Mouse (Mus musculus) adrenal gland, adult 8-10 months (tissue): Measurements from ENCODE around the gene Gm10260. TPM values are rescaled to one million over a fixed set of nuclear protein-coding genes. Genes with fewer than 3 reads are reported as not detected.

Experiments
- DNase-seq: peaks from one replicate; pipeline ENCODE4 v3.0.0; 2022
- total RNA-seq, 4 experiments: library from RNA; stranded (reverse); gene quantifications; 2 replicates each; pipeline ENCODE4 v1.2.4; 2022

Gm10260 gene
- total RNA-seq: 100 to 1,000 TPM; 177 to 191 (median 185) TPM

GRCm38 (mm10) chr13:97760532-97760931 is at the start of gene Gm10260:
Gene Gm10260, minus strand, starts transcription at chr13:97760632.
- no peak for DNase-seq

DNA sequence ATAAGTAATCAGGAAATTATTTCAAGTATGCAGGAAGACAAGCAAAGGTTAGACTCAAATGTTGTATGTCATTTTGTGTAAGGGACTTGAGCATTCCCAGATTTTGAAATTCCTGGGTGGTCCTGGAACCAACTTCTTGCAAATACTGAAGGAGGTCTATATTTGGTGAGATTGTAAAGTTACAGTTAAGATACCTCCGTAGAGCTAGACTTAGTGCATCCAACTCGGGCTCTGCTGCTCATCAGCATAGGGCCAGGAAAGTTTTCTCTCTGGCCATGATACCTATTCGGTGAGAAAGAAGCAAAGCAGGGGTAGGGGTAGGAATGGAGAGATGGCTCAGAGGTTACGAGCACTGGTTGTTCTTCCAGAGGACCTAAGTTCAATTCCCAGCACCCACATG is 49.4 kb upstream of the Gm10260 start:
- no peak for DNase-seq

DNA sequence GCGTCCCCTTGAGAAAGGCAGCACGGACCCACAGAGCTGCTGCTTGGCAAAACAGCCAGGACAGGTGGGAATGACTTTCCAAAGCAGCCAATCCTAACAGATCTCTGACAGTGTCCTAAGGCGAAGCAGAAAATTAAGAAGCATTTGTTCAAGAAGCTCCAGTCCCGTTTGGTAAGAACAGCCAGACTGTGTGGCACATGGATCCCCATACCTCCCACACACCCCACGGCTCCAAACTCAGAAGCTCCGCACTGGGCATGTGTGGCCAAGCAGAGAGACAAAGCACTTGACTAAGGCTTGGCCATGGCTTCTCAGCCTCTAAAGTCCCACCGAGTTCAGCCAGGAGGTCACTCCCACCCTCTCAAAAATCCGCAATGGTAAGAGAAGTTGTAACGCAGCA is 45.5 kb upstream of the Gm10260 start:
- DNase-seq: no peak

DNA sequence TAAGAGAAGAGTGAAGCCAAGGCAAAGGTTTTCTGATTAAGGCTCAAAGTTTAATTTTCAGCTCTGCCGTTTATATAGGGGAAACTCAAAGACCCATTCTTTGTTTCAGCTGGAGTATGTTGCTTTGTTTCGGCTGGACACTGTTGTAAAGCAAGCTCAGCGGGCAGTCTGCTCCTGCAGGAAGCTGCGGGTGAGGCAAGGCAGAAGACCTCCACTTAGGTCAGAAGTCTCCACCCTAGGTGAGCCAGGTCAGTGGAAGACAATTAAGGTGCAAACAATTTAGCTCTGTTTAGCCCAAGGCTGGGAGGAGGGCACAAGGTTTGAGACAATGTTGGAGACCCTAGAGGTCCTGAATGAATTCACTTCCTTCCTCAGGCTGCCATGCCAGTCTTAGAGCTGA is 42.0 kb upstream of the Gm10260 start:
- DNase-seq: no peak

GRCm38 (mm10) chr13:97797462-97797861 is 37.0 kb upstream of the Gm10260 start:
- no peak for DNase-seq

GRCm38 (mm10) chr13:97794780-97795179 is 34.3 kb upstream of the Gm10260 start:
- DNase-seq: no peak

GRCm38 (mm10) chr13:97793932-97794331 is 33.5 kb upstream of the Gm10260 start:
- no peak for DNase-seq

DNA sequence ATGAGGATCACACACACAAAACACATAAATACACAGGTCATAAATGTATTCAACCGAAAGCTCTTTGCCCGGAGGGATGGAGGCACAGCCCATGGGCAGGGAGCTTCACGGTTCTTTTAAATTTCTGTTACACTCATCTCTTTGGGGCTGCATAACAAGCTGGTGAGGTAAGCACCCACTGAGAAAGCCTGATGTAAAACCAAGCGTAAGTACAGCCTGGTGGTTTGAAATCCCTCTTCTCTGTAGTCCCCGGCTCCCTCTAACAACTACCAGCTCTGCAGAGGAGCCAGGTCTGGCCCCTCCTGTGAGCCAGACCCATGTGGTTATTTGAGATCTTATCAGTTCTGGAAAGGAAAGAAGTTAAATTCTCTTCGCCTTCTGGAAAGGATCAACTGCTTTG is 31.2 kb upstream of the Gm10260 start:
- no peak for DNase-seq

DNA sequence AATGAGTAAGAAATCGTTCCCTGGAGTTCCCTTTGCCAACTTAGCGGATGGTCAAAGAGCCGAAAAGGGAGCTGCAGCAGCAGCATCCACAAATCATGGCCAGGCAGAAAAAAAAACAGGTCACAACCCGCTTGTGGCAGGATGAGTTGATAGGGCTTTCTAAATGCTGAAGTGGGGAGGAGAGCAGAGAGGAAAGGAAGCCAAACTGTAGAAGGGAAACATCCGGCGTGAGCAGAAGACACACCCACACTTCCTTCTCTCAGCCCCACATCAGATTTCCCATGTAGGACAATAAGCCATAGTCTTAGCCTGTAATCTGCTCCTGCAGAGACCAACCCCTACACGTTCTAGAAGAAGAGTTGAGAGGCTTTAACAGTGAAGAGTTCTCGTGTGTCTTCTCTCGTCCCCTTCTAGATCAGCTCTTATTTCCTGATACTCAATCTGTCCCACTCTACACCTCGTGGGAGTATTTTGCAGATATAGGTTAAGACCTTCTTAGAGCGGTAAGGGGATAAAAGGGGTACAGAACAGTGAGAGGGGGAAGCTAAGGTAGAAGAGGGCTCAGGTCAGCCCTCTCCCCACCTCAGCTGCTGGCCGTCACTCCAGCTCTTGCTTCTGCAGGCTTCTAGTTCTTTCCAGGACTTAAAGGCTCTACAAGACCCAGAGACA is 29.5 kb upstream of the Gm10260 start:
- DNase-seq: no peak

GRCm38 (mm10) chr13:97785167-97785835 is 24.9 kb upstream of the Gm10260 start:
- DNase-seq: no peak

DNA sequence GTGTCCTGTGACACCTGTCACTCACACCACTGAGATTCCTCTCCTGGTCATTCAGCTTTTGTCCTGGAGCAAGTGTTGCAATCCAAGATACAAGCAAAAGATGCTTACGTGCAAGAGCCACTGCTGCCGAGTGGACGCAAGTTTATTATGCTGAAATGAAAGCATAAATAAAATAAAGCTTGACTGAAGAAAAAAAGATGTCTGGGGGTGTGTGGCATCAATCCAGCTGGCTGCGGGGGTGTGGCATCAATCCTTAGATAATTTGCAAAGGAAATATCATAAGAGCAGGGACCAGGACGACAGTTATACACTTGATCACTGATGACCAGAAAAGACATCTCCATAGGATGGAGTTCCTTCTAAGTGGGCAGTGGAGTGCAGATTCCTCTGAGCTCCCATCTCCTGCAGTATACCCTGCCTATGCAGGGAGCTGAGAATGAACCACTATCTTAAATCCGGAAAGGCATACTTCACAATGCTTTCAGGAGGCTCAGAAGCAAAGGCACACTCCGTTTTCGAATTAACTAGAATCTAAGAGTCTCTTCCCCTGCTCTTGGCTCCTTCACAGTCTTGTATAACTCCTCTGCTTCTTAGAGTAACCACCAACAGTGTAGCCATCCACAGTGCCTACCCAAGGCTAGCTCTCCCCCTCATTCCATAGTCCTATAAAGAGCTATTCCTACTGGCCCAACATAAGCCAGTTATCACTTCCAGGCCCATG is 23.2 kb upstream of the Gm10260 start:
- no peak for DNase-seq

- DNase-seq: no peak
These were observed 21.6 kb upstream of the Gm10260 start for GRCm38 (mm10) chr13:97782063-97782462.

GRCm38 (mm10) chr13:97781637-97782036 is 21.2 kb upstream of the Gm10260 start:
- no peak for DNase-seq

- DNase-seq: no peak
These were observed 20.1 kb upstream of the Gm10260 start for GRCm38 (mm10) chr13:97780556-97780955.

DNA sequence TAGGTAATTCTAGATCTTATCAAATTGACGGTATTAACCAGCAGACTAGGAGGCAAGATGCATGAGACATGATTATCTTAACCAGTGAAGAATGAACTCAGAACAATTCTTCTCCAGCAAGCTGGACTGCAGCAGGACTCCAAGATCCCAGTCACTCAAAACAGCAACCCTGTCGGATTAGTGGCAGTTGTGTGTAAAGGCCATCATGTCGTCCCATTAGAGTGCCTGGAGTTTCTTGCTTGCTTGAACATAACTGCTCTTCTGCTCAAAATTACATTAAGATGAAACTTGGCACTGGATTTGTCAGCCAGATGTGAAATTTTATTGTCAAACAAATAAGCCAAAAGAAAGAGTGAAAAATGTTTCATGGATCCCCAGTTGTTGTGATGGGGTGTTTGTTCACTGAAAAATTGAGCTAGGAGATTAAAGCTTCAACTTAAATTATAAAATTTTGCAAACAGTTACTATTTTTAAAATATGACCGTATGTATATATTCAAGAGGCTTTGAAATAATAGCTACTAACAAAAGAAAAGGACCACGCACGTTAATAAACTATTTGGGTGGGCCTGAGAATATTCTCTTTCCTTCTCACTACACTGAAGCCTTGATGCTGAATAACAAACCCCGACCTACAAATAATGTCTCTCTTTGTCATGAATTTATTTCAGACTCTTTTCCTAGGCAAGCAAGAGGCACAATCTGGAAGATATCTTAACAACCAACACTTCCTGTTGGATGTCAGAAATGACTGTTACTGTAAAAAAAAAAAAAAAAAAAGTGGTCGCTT is 19.4 kb upstream of the Gm10260 start:
- DNase-seq: no peak

DNA sequence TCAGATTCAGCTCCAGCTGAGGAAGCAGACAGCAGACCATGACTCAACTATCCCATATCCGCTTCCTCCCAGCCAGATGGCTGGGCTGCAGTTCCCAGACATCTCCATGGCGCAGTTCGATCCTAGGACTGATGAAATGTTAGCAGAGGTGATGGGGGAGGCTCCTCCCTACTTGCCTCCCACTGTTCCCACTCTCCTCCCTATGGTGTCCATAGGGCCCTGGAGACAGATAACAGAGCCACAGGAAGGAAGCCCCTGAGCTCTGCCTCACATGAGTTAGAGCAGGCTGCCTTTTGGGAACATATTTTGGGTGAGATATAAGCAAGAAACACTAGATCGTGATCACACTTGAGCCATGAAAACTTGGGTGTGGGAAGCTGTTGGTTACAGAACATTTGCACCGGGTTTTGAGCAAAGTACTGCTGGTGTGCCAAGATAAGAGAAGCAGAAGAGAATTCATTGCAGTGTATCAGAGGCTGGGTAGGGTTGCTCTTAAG is 18.3 kb upstream of the Gm10260 start:
- no peak for DNase-seq

- DNase-seq: no peak
These were observed 17.2 kb upstream of the Gm10260 start for GRCm38 (mm10) chr13:97777667-97778066.

- peak; percentile 23 for DNase-seq
These were observed 16.3 kb upstream of the Gm10260 start for GRCm38 (mm10) chr13:97776702-97777101.

DNA sequence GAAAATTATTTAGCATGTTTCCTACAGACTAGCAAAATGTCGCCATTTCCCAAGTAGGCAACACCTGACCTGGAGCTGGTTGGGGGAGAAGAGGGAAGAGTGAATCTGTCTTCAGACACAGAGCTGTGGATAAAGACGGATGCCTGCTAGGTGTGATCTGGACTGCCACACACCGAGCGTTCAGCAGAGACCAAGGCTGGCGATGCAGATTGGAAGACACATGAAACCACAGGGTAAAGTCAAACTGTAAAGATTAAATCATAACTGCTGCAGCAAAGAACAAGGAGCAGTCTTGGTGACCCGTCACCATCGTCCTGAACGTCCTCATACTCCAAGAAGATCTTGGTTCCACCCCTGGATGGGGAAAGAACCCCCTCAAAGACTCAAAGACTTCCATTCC is 15.5 kb upstream of the Gm10260 start:
- DNase-seq: no peak

DNA sequence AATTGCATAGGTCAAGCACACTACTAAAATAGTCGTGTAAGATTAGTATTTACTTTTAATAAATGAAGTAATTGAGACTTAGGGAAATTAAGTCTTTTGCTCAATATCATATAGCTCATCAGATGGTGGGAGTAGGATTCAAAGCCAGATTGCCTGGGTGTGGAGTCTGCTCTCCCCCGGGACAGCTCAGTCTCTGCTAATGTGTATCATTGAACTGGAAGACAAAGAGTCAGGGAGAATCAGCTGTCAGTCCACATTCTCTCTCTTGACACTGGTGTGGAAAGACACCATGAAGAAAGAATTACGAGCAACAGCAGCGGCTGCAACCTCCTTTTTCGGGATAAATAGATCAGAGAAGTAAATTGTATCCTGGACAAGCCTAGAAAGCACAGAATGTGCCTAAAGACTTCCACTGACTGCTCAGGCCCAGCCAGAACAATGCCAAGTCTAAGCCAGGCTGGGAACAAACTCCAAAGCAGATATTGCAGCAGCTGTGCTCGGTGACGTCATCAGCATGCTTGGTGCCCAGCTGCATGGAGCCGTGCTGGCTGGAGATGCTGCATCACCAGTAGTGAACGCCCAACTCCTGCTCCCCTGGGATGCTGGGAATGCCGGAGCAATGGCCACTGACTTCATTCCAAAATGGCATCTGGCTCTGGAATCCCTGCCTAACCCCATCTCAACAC is 14.5 kb upstream of the Gm10260 start:
- peak; percentile 5 for DNase-seq

DNA sequence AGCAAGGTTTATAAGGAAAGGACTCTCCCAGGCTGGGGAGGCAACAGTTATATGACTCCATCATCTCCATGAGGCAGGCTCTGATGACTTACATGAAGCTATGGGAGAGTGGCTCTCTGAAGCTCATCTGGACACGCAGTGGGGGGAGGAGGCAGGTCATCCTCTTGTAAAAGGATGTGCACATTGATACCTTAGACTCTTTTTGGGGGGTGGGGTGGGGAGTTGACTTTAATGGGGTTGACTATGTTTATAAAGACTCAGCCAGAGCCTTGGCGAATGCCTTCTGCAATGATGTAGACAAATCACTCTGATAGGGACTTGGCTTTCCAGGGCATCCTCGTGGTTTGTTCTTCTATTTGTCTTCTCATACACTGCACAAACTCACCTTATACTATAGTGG is 8.8 kb upstream of the Gm10260 start:
- no peak for DNase-seq

DNA sequence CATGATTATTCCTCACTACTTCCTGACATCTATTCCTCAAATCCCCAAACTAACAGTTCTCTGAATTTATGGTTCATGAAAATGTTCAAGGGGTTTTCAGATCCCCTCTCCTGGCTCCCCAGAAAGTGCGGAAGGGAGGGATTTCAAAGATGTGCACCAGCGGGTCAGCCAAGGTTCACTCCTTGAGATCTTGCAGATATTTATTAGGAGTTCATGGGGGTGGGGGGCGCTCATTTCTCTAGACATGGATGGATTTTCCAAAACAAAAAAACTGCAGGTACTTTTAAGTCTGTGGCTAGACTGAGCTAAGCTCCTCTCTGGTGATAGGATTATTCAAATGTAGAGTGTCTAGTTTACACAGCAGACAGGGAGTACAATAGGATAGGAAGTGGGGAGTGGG is 8.4 kb upstream of the Gm10260 start:
- DNase-seq: no peak
